Mouse (Mus musculus) liver, adult 2 months (tissue): ENCODE measurements at regions not wholly inside any gene's neighbourhood (a gene's known extent, or its start where the extent isn't known, plus 50 kb on each side); places are given as distances from the start of the nearest gene placed in this dataset.

Experiments used
- DNase-seq: peaks from one replicate; pipeline ENCODE4 v3.0.0-alpha.2; 2011; ENCODE audit warnings: low read depth, low spot score; ENCODE audit errors: extremely low read depth
- H3K27ac ChIP-seq: fragments of 200-500 bp; replicated peaks from 2 replicates; pipeline ENCODE4 v1.5.1; 2012; ENCODE audit warnings: low read depth, mild to moderate bottlenecking, control low read depth, inconsistent platforms, low read length; ENCODE audit not compliant: insufficient read depth
- H3K27me3 ChIP-seq: fragments of 200-500 bp; 2 replicates; pipeline ENCODE4 v1.6.1; 2012; ENCODE audit warnings: mild to moderate bottlenecking, moderate library complexity, low read length, inconsistent platforms; ENCODE audit not compliant: control insufficient read depth, insufficient read depth
- H3K36me3 ChIP-seq: fragments of 200-500 bp; 2 replicates; pipeline ENCODE4 v1.6.1; 2012; ENCODE audit warnings: low read length, inconsistent platforms; ENCODE audit not compliant: control insufficient read depth, insufficient read depth
- H3K4me1 ChIP-seq: fragments of 200-500 bp; 2 replicates; pipeline ENCODE4 v1.6.1; 2011; ENCODE audit warnings: low read length; ENCODE audit not compliant: control insufficient read depth, insufficient read depth
- H3K4me3 ChIP-seq: fragments of 200-500 bp; 2 replicates; pipeline ENCODE4 v1.5.1; 2011; ENCODE audit warnings: low read depth, mild to moderate bottlenecking, control low read depth, low read length, moderate library complexity; ENCODE audit not compliant: insufficient read depth
- H3K79me2 ChIP-seq: fragments of 200-500 bp; 2 replicates; pipeline ENCODE4 v1.6.1; 2012; ENCODE audit warnings: inconsistent platforms, mild to moderate bottlenecking, low read length, moderate library complexity; ENCODE audit not compliant: control insufficient read depth, insufficient read depth
- H3K9ac ChIP-seq: fragments of 200-500 bp; 2 replicates; pipeline ENCODE4 v1.6.1; 2012; ENCODE audit warnings: low read depth, mild to moderate bottlenecking, control low read depth, inconsistent platforms, low read length
- CTCF ChIP-seq: fragments of 200-500 bp; IDR thresholded peaks from 2 replicates; pipeline ENCODE4 v1.5.1; 2011; ENCODE audit warnings: low read depth, low read length, control low read depth
- POLR2A ChIP-seq: fragments of 200-500 bp; IDR thresholded peaks from 2 replicates; pipeline ENCODE4 v1.6.1; 2011; ENCODE audit warnings: low read length, control low read depth; ENCODE audit not compliant: insufficient read depth; ENCODE audit errors: extremely low read depth
- WGBS: fragments of 180-500 bp; shearing (Covaris S2); methylation state at CpG from one replicate; pipeline ENCODE4 v1.1.7; 2018; 5-methylcytosine and 5-hydroxymethylcytosine counted together

- 55% methylated on average over 20 of the region's 20 CpGs for WGBS
- peak; percentile 90 for DNase-seq
- H3K36me3 ChIP-seq, result no peaks in the 10 kb centered on the region
Measured at GRCm38 (mm10) chr4:55749949-55750600, 217.8 kb upstream of the Klf4 start.

DNA sequence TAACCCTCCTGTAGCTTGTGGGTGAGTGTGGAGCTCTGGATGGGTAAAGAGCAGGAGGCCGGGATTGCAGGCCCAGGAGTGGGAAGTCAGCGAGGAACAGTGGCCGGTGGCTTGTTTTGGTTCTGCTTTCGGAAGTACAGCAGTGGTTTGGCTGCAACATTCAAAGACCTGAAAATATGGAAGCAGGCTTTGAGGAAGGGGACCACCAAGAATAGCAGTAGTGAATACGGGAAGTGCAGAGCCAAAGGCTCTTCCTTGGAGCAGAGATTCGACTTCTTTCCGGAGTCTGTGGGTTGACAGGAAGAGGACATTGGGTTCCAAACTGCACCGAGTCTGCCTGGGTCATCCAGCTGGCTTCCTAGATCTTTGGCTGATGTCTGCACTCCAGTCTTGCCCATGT lies 209.1 kb upstream of the Klf4 start:
- Histone ChIP-seq H3K27ac (no peak overlapping the region), H3K27me3 (no peaks in the 10 kb centered on the region), H3K9ac (no peak overlapping the region), H3K4me1 (no peaks in the 10 kb centered on the region), H3K79me2 (no peaks in the 10 kb centered on the region), H3K36me3 (no peaks in the 10 kb centered on the region), H3K4me3 (no peak overlapping the region)
- no peak for TF ChIP-seq CTCF
- TF ChIP-seq POLR2A, result no peak
- WGBS, result 81% methylated on average over 8 of the region's 8 CpGs
- DNase-seq, result peak; percentile 34

More at GRCm38 (mm10) chr4:55749949-55750600, 217.8 kb upstream of the Klf4 start:
- H3K27me3 ChIP-seq, result no peaks in the 10 kb centered on the region
- no peaks in the 10 kb centered on the region for H3K4me1 ChIP-seq
- no peak overlapping the region for H3K27ac ChIP-seq
- H3K9ac ChIP-seq, result no peak overlapping the region
- no peak overlapping the region for H3K4me3 ChIP-seq
- no peaks in the 10 kb centered on the region for H3K79me2 ChIP-seq
- no peak for TF ChIP-seq CTCF
- TF ChIP-seq POLR2A, result no peak

GRCm38 (mm10) chr4:55740062-55740461 lies 207.8 kb upstream of the Klf4 start:
- no peak for TF ChIP-seq POLR2A
- no peak for TF ChIP-seq CTCF
- WGBS, result 92% methylated on average over 15 of the region's 15 CpGs
- no peaks in the 10 kb centered on the region for H3K27me3 ChIP-seq
- DNase-seq, result peak; percentile 59
- no peaks in the 10 kb centered on the region for H3K36me3 ChIP-seq
- H3K79me2 ChIP-seq, result no peaks in the 10 kb centered on the region
- no peaks in the 10 kb centered on the region for H3K4me1 ChIP-seq
- no peak overlapping the region for H3K9ac ChIP-seq
- H3K4me3 ChIP-seq, result no peak overlapping the region
- no peak overlapping the region for H3K27ac ChIP-seq

DNA sequence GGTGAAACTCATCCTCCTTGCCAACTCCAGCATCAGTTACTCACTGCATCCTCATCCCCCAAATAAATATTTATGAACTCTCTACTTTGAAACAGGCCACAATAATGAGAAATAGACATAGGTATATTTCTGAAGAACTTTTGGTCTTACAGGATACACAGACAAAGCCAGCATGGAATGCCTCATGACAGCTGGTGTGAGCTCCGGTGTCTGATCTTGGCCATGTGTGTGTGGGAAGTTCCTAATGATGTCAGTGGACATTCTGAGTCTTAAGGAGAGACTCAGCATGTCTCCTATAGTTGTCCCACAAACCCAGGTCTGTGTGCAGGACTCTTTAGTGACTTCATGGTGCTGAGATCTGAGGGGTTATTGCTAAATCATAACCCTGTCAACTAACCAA lies 206.4 kb upstream of the Klf4 start:
- no peak overlapping the region for H3K27ac ChIP-seq
- H3K79me2 ChIP-seq, result no peaks in the 10 kb centered on the region
- no peaks in the 10 kb centered on the region for H3K36me3 ChIP-seq
- H3K9ac ChIP-seq, result no peak overlapping the region
- no peaks in the 10 kb centered on the region for H3K4me1 ChIP-seq
- no peak for DNase-seq
- H3K4me3 ChIP-seq, result no peak overlapping the region
- no peaks in the 10 kb centered on the region for H3K27me3 ChIP-seq
- 87% methylated on average over 1 of the region's 1 CpGs for WGBS
- TF ChIP-seq POLR2A (no peak), CTCF (no peak)

DNA sequence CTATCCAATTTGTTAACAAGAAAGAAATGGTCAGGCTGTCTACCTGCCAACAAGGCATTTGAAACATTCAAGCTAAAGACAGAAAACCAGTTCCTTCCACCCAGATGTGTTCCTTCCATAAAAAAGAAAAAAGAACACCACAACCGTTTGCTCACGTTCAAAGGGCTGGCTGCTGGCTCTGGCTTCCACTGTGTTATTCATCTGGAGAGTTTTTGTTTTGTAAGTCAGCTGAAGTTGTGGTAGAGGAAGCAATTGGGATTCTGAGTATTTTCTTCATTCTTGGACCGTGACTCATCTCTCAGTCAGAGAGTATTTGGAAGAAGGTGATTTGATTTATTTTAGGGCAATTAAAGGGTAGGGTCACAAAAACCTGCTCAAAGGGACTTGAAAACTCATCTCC lies 203.2 kb upstream of the Klf4 start:
- no peak for TF ChIP-seq POLR2A
- TF ChIP-seq CTCF, result no peak
- 76% methylated on average over 3 of the region's 3 CpGs for WGBS
- DNase-seq, result no peak
- H3K36me3 ChIP-seq, result no peaks in the 10 kb centered on the region
- H3K4me1 ChIP-seq, result no peaks in the 10 kb centered on the region
- H3K79me2 ChIP-seq, result no peaks in the 10 kb centered on the region
- no peak overlapping the region for H3K27ac ChIP-seq
- H3K9ac ChIP-seq, result no peak overlapping the region
- H3K27me3 ChIP-seq, result no peaks in the 10 kb centered on the region
- no peak overlapping the region for H3K4me3 ChIP-seq

DNA sequence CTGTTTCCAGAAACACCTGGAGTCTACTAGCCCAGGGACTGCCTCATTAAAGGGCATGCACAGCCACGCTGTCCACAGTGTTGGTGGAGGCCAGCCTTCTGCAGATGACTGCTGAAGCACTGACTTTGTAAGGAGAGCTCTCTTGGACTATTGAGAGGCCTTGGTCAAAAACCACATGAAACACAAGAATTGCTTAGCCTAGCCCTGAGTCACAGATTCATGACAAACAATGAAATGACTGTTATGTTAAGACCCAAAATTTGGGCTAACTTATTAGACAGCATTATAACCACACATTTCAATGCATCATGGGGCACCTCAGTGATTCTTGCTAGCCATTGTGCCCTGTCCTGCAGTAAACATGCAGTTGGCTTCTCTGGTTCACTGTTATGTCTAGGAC lies 202.1 kb upstream of the Klf4 start:
- no peak for TF ChIP-seq POLR2A
- no peak for TF ChIP-seq CTCF
- Histone ChIP-seq H3K4me1 (no peaks in the 10 kb centered on the region), H3K36me3 (no peaks in the 10 kb centered on the region), H3K79me2 (no peaks in the 10 kb centered on the region), H3K27me3 (no peaks in the 10 kb centered on the region), H3K4me3 (no peak overlapping the region), H3K27ac (no peak overlapping the region), H3K9ac (no peak overlapping the region)
- WGBS, result 97% methylated on average over 1 of the region's 1 CpGs
- no peak for DNase-seq
